Mouse (Mus musculus) spleen, postnatal 10 days (tissue): Measurements from ENCODE around the gene Creld1.
A peak's percentile ranks its signal among the peaks of the same experiment; 100 is the strongest.

Experiments
- DNase-seq, 2 experiments: peaks; one replicate each; pipeline ENCODE4 v3.0.0; 2021 to 2022; ENCODE audit warnings: low spot score in 2 of 2

Gene Creld1

GRCm38 (mm10) chr6:113508947-113509280 is 25.8 kb downstream of the Creld1 start:
- DNase-seq = no peak

- DNase-seq = no peak
Observed at GRCm38 (mm10) chr6:113513944-113514343, 30.8 kb downstream of the Creld1 start.

- no peak for DNase-seq
Observed at GRCm38 (mm10) chr6:113514600-113514999, 31.5 kb downstream of the Creld1 start.

GRCm38 (mm10) chr6:113517434-113518080 is 34.5 kb downstream of the Creld1 start:
- no peak for DNase-seq

- no peak for DNase-seq
Observed at GRCm38 (mm10) chr6:113522310-113522709, 39.2 kb downstream of the Creld1 start.

GRCm38 (mm10) chr6:113523420-113523819 is 40.3 kb downstream of the Creld1 start:
- DNase-seq = no peak

GRCm38 (mm10) chr6:113530932-113531839 is 48.1 kb downstream of the Creld1 start, which contains the start of the genes Emc3 and Fancd2:
Emc3 (minus strand) TSS chr6:113531652.
Fancd2 (plus strand) TSS chr6:113531682.
- DNase-seq = peak; percentile 95 to 98

- peak in 1 of 2 experiments; percentile 18 for DNase-seq
Observed at GRCm38 (mm10) chr6:113531840-113532404, 48.8 kb downstream of the Creld1 start.

- no peak for DNase-seq
Observed at GRCm38 (mm10) chr6:113534886-113535285, 51.8 kb downstream of the Creld1 start.

- no peak for DNase-seq
Observed at GRCm38 (mm10) chr6:113541610-113542009, 58.5 kb downstream of the Creld1 start.
